Mouse (Mus musculus) midbrain, embryonic 11.5 days (tissue): Measurements from ENCODE around the gene Rcc1. TPM values are rescaled to one million over a fixed set of nuclear protein-coding genes. Genes with fewer than 3 reads are reported as not detected.
A peak's percentile ranks its signal among the peaks of the same experiment; 100 is the strongest.

Experiments
- ATAC-seq: fragments of 200-750 bp; cut with Nextera tagmentation; 2 replicates; pipeline ENCODE4 v1.8.0; 2017; ENCODE audit warnings: moderate TSS enrichment, moderate library complexity; ENCODE audit not compliant: low FRiP score
- DNase-seq: peaks from one replicate; pipeline ENCODE4 v3.0.0; 2015; ENCODE audit warnings: low spot score; ENCODE audit errors: missing footprints
- H3K27ac ChIP-seq: fragments of 300-500 bp; sonication (generic); 2 replicates; pipeline ENCODE4 v1.5.1; 2014; ENCODE audit warnings: low read depth, low read length
- H3K27me3 ChIP-seq: fragments of 300-500 bp; sonication (generic); 2 replicates; pipeline ENCODE4 v1.6.1; 2014; ENCODE audit warnings: mild to moderate bottlenecking, low read length, moderate library complexity, mixed read lengths; ENCODE audit not compliant: control insufficient read depth, insufficient read depth
- H3K36me3 ChIP-seq: fragments of 300-500 bp; sonication (generic); 2 replicates; pipeline ENCODE4 v1.6.1; 2014; ENCODE audit warnings: mild to moderate bottlenecking, low read length, moderate library complexity, mixed read lengths; ENCODE audit not compliant: control insufficient read depth, insufficient read depth
- H3K4me1 ChIP-seq: fragments of 300-500 bp; sonication (generic); 2 replicates; pipeline ENCODE4 v1.6.1; 2014; ENCODE audit warnings: low read length; ENCODE audit not compliant: control insufficient read depth, insufficient read depth
- H3K4me2 ChIP-seq: fragments of 300-500 bp; sonication (generic); 2 replicates; pipeline ENCODE4 v1.6.1; 2014; ENCODE audit warnings: mild to moderate bottlenecking, moderate library complexity
- H3K4me3 ChIP-seq: fragments of 300-500 bp; sonication (generic); 2 replicates; pipeline ENCODE4 v1.5.1; 2014; ENCODE audit warnings: low read depth, low read length
- H3K9ac ChIP-seq: fragments of 300-500 bp; sonication (generic); 2 replicates; pipeline ENCODE4 v1.6.1; 2014; ENCODE audit warnings: low read length
- H3K9me3 ChIP-seq: fragments of 300-500 bp; sonication (generic); 2 replicates; pipeline ENCODE4 v1.6.1; 2016; ENCODE audit warnings: low read length; ENCODE audit not compliant: control insufficient read depth
- WGBS: fragments of 180-500 bp; shearing (Covaris S2); extraction: QIAGEN DNeasy Blood & Tissue Kit; methylation state at CpG from one replicate; pipeline ENCODE4 v1.1.7; 2014; 5-methylcytosine and 5-hydroxymethylcytosine counted together
- polyA plus RNA-seq: library from polyadenylated mRNA; unstranded; fragments of >200 nt; fragmentation: Nextera tagmentation; extraction: Ambion mirVana; gene quantifications from 2 replicates; pipeline ENCODE4 v1.2.1, GENCODE M21; 2014

The Rcc1 gene
- polyA plus RNA-seq, 1 experiment from 2014 or later: 70.3 TPM

GRCm38 (mm10) chr4:132365450-132366060 is 12.2 kb upstream of the Rcc1 start:
- DNase-seq: peak; percentile 66
- ATAC-seq: no peak
- Histone ChIP-seq H3K27ac (no peak overlapping the region), H3K9ac (no peak overlapping the region), H3K4me3 (no peak overlapping the region), H3K4me2 (no peak overlapping the region), H3K4me1 (no peaks in the 10 kb centered on the region), H3K27me3 (no peaks in the 10 kb centered on the region), H3K36me3 (peaks cover 19% of the 10 kb centered on the region), H3K9me3 (no peaks in the 10 kb centered on the region)
- WGBS: 86% methylated on average over 13 of the region's 13 CpGs

GRCm38 (mm10) chr4:132363487-132363886 is 10.1 kb upstream of the Rcc1 start:
- H3K9me3 ChIP-seq: no peaks in the 10 kb centered on the region
- no peak overlapping the region for H3K27ac ChIP-seq
- no peaks in the 10 kb centered on the region for H3K27me3 ChIP-seq
- H3K4me1 ChIP-seq: no peaks in the 10 kb centered on the region
- no peak overlapping the region for H3K4me3 ChIP-seq
- no peak for ATAC-seq
- peak; percentile 69 for DNase-seq
- WGBS: 96% methylated on average over 11 of the region's 11 CpGs
- no peak overlapping the region for H3K9ac ChIP-seq
- no peak overlapping the region for H3K4me2 ChIP-seq
- H3K36me3 ChIP-seq: peaks cover 17% of the 10 kb centered on the region

GRCm38 (mm10) chr4:132359510-132359909 is 6.1 kb upstream of the Rcc1 start:
- Histone ChIP-seq H3K27ac (no peak overlapping the region), H3K4me1 (no peaks in the 10 kb centered on the region), H3K9me3 (no peaks in the 10 kb centered on the region), H3K4me2 (no peak overlapping the region), H3K4me3 (no peak overlapping the region), H3K36me3 (peaks cover 17% of the 10 kb centered on the region), H3K9ac (no peak overlapping the region), H3K27me3 (no peaks in the 10 kb centered on the region)
- peak; percentile 28 for DNase-seq
- no peak for ATAC-seq
- WGBS: 92% methylated on average over 3 of the region's 4 CpGs

- ATAC-seq (no peak), DNase-seq (peak; percentile 85)
- Histone ChIP-seq H3K27me3 (no peaks in the 10 kb centered on the region), H3K36me3 (peaks cover 14% of the 10 kb centered on the region), H3K4me3 (no peak overlapping the region), H3K9me3 (no peaks in the 10 kb centered on the region), H3K4me1 (peaks cover 6% of the 10 kb centered on the region), H3K4me2 (no peak overlapping the region), H3K9ac (no peak overlapping the region), H3K27ac (no peak overlapping the region)
- 36% methylated on average over 12 of the region's 12 CpGs for WGBS
These were observed 2.8 kb upstream of the Rcc1 start for GRCm38 (mm10) chr4:132356170-132356569.

GRCm38 (mm10) chr4:132355403-132355802 is 2.0 kb upstream of the Rcc1 start:
- no peaks in the 10 kb centered on the region for H3K9me3 ChIP-seq
- ATAC-seq (no peak), DNase-seq (no peak)
- no peak overlapping the region for H3K27ac ChIP-seq
- no peak overlapping the region for H3K4me3 ChIP-seq
- H3K36me3 ChIP-seq: peaks cover 15% of the 10 kb centered on the region
- WGBS: 87% methylated on average over 3 of the region's 3 CpGs
- no peaks in the 10 kb centered on the region for H3K27me3 ChIP-seq
- peaks cover 6% of the 10 kb centered on the region for H3K4me1 ChIP-seq
- H3K9ac ChIP-seq: no peak overlapping the region
- no peak overlapping the region for H3K4me2 ChIP-seq

- WGBS: 92% methylated on average over 4 of the region's 4 CpGs
- Histone ChIP-seq H3K36me3 (peaks cover 10% of the 10 kb centered on the region), H3K4me1 (peaks cover 6% of the 10 kb centered on the region), H3K4me3 (no peak overlapping the region), H3K9me3 (no peaks in the 10 kb centered on the region), H3K9ac (no peak overlapping the region), H3K27ac (no peak overlapping the region), H3K27me3 (no peaks in the 10 kb centered on the region), H3K4me2 (no peak overlapping the region)
- DNase-seq (no peak), ATAC-seq (no peak)
These were observed 1.2 kb upstream of the Rcc1 start for GRCm38 (mm10) chr4:132354571-132354970.

- Histone ChIP-seq H3K27me3 (no peaks in the 10 kb centered on the region), H3K9ac (peak overlapping the region; percentile 89), H3K4me3 (peak overlapping the region; percentile 83), H3K4me1 (peaks cover 7% of the 10 kb centered on the region), H3K4me2 (peak overlapping the region; percentile 84), H3K9me3 (no peaks in the 10 kb centered on the region), H3K27ac (peak overlapping the region; percentile 88), H3K36me3 (peaks cover 7% of the 10 kb centered on the region)
- peak; percentile 92 for DNase-seq
- ATAC-seq: no peak
- WGBS: 0% methylated on average over 14 of the region's 14 CpGs
These were observed 666 bp downstream of the Rcc1 start for GRCm38 (mm10) chr4:132352739-132353138.

GRCm38 (mm10) chr4:132351401-132351800 is 2.0 kb downstream of the Rcc1 start:
- 28% methylated on average over 1 of the region's 1 CpGs for WGBS
- Histone ChIP-seq H3K4me1 (peaks cover 9% of the 10 kb centered on the region), H3K4me3 (no peak overlapping the region), H3K9me3 (no peaks in the 10 kb centered on the region), H3K4me2 (no peak overlapping the region), H3K27ac (no peak overlapping the region), H3K9ac (no peak overlapping the region), H3K36me3 (0 out of 2 replicates have a peak, but pooled peaks cover 3% of the 10 kb centered on the region), H3K27me3 (no peaks in the 10 kb centered on the region)
- DNase-seq (peak; percentile 70), ATAC-seq (no peak)

GRCm38 (mm10) chr4:132350854-132351253 is 2.6 kb downstream of the Rcc1 start:
- Histone ChIP-seq H3K27ac (no peak overlapping the region), H3K27me3 (no peaks in the 10 kb centered on the region), H3K36me3 (0 out of 2 replicates have a peak, but pooled peaks cover 3% of the 10 kb centered on the region), H3K9me3 (no peaks in the 10 kb centered on the region), H3K4me1 (peaks cover 9% of the 10 kb centered on the region), H3K9ac (no peak overlapping the region), H3K4me2 (no peak overlapping the region), H3K4me3 (no peak overlapping the region)
- no peak for ATAC-seq
- no peak for DNase-seq
- 63% methylated on average over 3 of the region's 3 CpGs for whole genome bisulfite sequencing
